Mouse (Mus musculus) mature B cell (primary cell): ENCODE measurements around the gene Focad.

Experiments used
- in situ Hi-C: fragments of 300-500 bp; cut with MboI; formaldehyde crosslinking; loops from 2 replicates; pipeline ENCODE4 v1.14.3; 2019

Gene Focad

GRCm38 (mm10) chr4:88400302-88400991, 306.0 kb downstream of the Focad start:
- in situ Hi-C loops, result no loop called here

GRCm38 (mm10) chr4:88400992-88401313, 306.5 kb downstream of the Focad start:
- in situ Hi-C loops, result no loop called here

GRCm38 (mm10) chr4:88402884-88403283, 308.5 kb downstream of the Focad start:
- in situ Hi-C loops, result no loop called here

GRCm38 (mm10) chr4:88406887-88407696, 312.7 kb downstream of the Focad start:
- in situ Hi-C loops, result no loop called here

- in situ Hi-C loops, result no loop called here
These were observed 314.9 kb downstream of the Focad start for GRCm38 (mm10) chr4:88409279-88409678.

GRCm38 (mm10) chr4:88412331-88412730, 317.9 kb downstream of the Focad start:
- in situ Hi-C loops, result no loop called here

GRCm38 (mm10) chr4:88415017-88415416, 320.6 kb downstream of the Focad start:
- in situ Hi-C loops, result no loop called here

- in situ Hi-C loops, result no loop called here
These were observed 324.9 kb downstream of the Focad start for GRCm38 (mm10) chr4:88419378-88419777.

GRCm38 (mm10) chr4:88424563-88424962, 330.1 kb downstream of the Focad start:
- in situ Hi-C loops, result no loop called here

GRCm38 (mm10) chr4:88427630-88428239, 333.3 kb downstream of the Focad start:
- in situ Hi-C loops, result no loop called here

GRCm38 (mm10) chr4:88432412-88433024, 338.1 kb downstream of the Focad start:
- in situ Hi-C loops, result no loop called here

- in situ Hi-C loops, result no loop called here
These were observed 342.2 kb downstream of the Focad start for GRCm38 (mm10) chr4:88436593-88437165.

GRCm38 (mm10) chr4:88437166-88437565, 342.7 kb downstream of the Focad start:
- in situ Hi-C loops, result no loop called here

GRCm38 (mm10) chr4:88437917-88438316, 343.5 kb downstream of the Focad start:
- in situ Hi-C loops, result no loop called here

GRCm38 (mm10) chr4:88438326-88438989, 344.0 kb downstream of the Focad start, which contains the start of gene Hacd4:
Hacd4 (minus strand) TSS chr4:88438928.
- in situ Hi-C loops, result no loop called here

GRCm38 (mm10) chr4:88438990-88439329, 344.5 kb downstream of the Focad start:
- in situ Hi-C loops, result no loop called here

- in situ Hi-C loops, result no loop called here
These were observed 345.3 kb downstream of the Focad start for GRCm38 (mm10) chr4:88439669-88440123.

GRCm38 (mm10) chr4:88440814-88441213, 346.4 kb downstream of the Focad start:
- in situ Hi-C loops, result no loop called here

GRCm38 (mm10) chr4:88448976-88449375, 354.5 kb downstream of the Focad start:
- in situ Hi-C loops, result no loop called here

- in situ Hi-C loops, result no loop called here
These were observed 355.8 kb downstream of the Focad start for GRCm38 (mm10) chr4:88450087-88450765.

GRCm38 (mm10) chr4:88458093-88458492, 363.7 kb downstream of the Focad start:
- in situ Hi-C loops, result no loop called here
